ENCODE assay signal across 9 mouse cellular contexts in genomic region chr4:98107093-98107453, GRCm38 (mm10).
A peak's percentile ranks its signal among the peaks of the same experiment; 100 is the strongest.
DNase-seq lines count a peak whose midpoint lies in the region; ATAC-seq and TF ChIP-seq lines count a peak whose summit lies in the region.
"Had no signal": no experiment of that assay in that cellular context is flagged by ENCODE, and none has a peak within 500 bp of the region (broad histone marks: within the 10 kb centered on the region; RNA-seq: fewer than 3 reads in every experiment).

No protein-coding gene starts in this region.

- H3K27ac ChIP-seq in layer of hippocampus, adult 2 months, result peak overlapping the region; percentile 58; the same call in 1 of the 2 replicates
- peak overlapping the region; percentile 74; the same call in 1 of the 2 replicates for H3K27ac ChIP-seq in embryonic fibroblast, embryonic 13.5 days (ENCODE audit: insufficient read depth, low read length)
- H3K27ac ChIP-seq in hindbrain, embryonic 13.5 days, result peak overlapping the region; percentile 89
- H3K27ac ChIP-seq in midbrain, embryonic 15.5 days, result peak overlapping the region; percentile 39; the same call in 1 of the 2 replicates

- H3K9me3 ChIP-seq in hindbrain, embryonic 13.5 days, result no peaks in the 10 kb centered on the region
- H3K9me3 ChIP-seq in midbrain, embryonic 15.5 days, result no peaks in the 10 kb centered on the region

- H3K36me3 ChIP-seq in hindbrain, embryonic 13.5 days, result no peaks in the 10 kb centered on the region
- H3K36me3 ChIP-seq in midbrain, embryonic 15.5 days (replicated peaks), result no peaks in the 10 kb centered on the region

- peak overlapping the region; percentile 36 for H3K4me2 ChIP-seq in hindbrain, embryonic 13.5 days
- H3K4me2 ChIP-seq in midbrain, embryonic 15.5 days, result peak overlapping the region; percentile 30; the same call in 1 of the 2 replicates

- no peak for TF ChIP-seq POLR2A in embryonic fibroblast, embryonic 13.5 days (IDR thresholded peaks at IDR 0.05; ENCODE audit: low read depth, low read length)

- no peak overlapping the region for H3K9ac ChIP-seq in hindbrain, embryonic 13.5 days
- H3K9ac ChIP-seq in midbrain, embryonic 15.5 days, result no peak overlapping the region

- H3K4me1 ChIP-seq in embryonic fibroblast, embryonic 13.5 days (ENCODE audit: control insufficient read depth, insufficient read depth, low read length), result peaks cover 17% of the 10 kb centered on the region
- H3K4me1 ChIP-seq in hindbrain, embryonic 13.5 days (replicated peaks), result peaks cover 70% of the 10 kb centered on the region
- peaks cover 62% of the 10 kb centered on the region for H3K4me1 ChIP-seq in midbrain, embryonic 15.5 days

- WGBS in hindbrain, embryonic 13.5 days, result 13% methylated on average over 4 of the region's 4 CpGs
- WGBS in midbrain, embryonic 15.5 days, result 16% methylated on average over 4 of the region's 4 CpGs

- no peak for TF ChIP-seq CTCF in layer of hippocampus, adult 2 months (conservative IDR thresholded peaks at IDR 0.05)
- no peak for TF ChIP-seq CTCF in embryonic fibroblast, embryonic 13.5 days (IDR thresholded peaks at IDR 0.05; ENCODE audit: borderline replicate concordance, insufficient read depth, low read length)

- H3K27me3 ChIP-seq in hindbrain, embryonic 13.5 days, result 0 out of 2 replicates have a peak, but pooled peaks cover 4% of the 10 kb centered on the region
- no peaks in the 10 kb centered on the region; the same call in 1 of the 2 replicates for H3K27me3 ChIP-seq in midbrain, embryonic 15.5 days (replicated peaks)

- no peak for ATAC-seq in hindbrain, embryonic 13.5 days (ENCODE audit: low FRiP score)
- no peak for ATAC-seq in midbrain, embryonic 15.5 days (replicated peaks)

- DNase-seq in layer of hippocampus, adult 2 months (ENCODE audit: low spot score in 2 of 2), result no peak
- DNase-seq in layer of hippocampus, postnatal 36 days, result no peak
- DNase-seq in B cell, adult 2 months, result no peak
- no peak for DNase-seq in spleen, adult 12 weeks (ENCODE audit: low spot score)
- DNase-seq: kidney, adult 2 months; right cerebral cortex, postnatal 25 days had no signal

- H3K4me3 ChIP-seq in layer of hippocampus, adult 2 months, result no peak overlapping the region
- H3K4me3 ChIP-seq in embryonic fibroblast, embryonic 13.5 days (ENCODE audit: insufficient read depth, low read length), result no peak overlapping the region
- H3K4me3 ChIP-seq in hindbrain, embryonic 13.5 days, result no peak overlapping the region
- H3K4me3 ChIP-seq in midbrain, embryonic 15.5 days, result no peak overlapping the region

Comparison
In these comparisons a context has a peak if more than half of its experiments do, and no peak if none do; other contexts are left out.
1. H3K27ac ChIP-seq: peak in every context shown above with its lines; median percentile 89 in hindbrain, embryonic 13.5 days; 74 in embryonic fibroblast, embryonic 13.5 days; 58 in layer of hippocampus, adult 2 months; 39 in midbrain, embryonic 15.5 days.